Mouse (Mus musculus): ENCODE results near the gene Hpn. TPM values are rescaled to one million over a fixed set of nuclear protein-coding genes. Genes with fewer than 3 reads are reported as not detected.

Hpn gene
- total and polyA plus RNA-seq, 2 experiments from 2014 or later = 0.49 to 0.62 TPM

GRCm38 (mm10) chr7:31126211-31126751 lies 11.2 kb upstream of the Hpn start:
- no peaks in the 10 kb centered on the region for H3K9me3 ChIP-seq (ENCODE audit: low read length)
- H3K36me3 ChIP-seq (ENCODE audit: insufficient read depth, low read length) = peaks cover 25% of the 10 kb centered on the region
- peak overlapping the region; percentile 79 for H3K9ac ChIP-seq (replicated peaks; ENCODE audit: low read length, poor library complexity, severe bottlenecking)
- H3K27me3 ChIP-seq (ENCODE audit: insufficient read depth, low read length) = peaks cover 15% of the 10 kb centered on the region
- DNase-seq (ENCODE audit: low spot score) = no peak
- H3K4me2 ChIP-seq (ENCODE audit: low read depth, low read length, poor library complexity, severe bottlenecking) = peak overlapping the region; percentile 92
- no peak for TF ChIP-seq CTCF (IDR thresholded peaks at IDR 0.05)
- H3K4me1 ChIP-seq (ENCODE audit: insufficient read depth, low read length) = peaks cover 3% of the 10 kb centered on the region; the same call in 1 of the 2 replicates
- peak overlapping the region; percentile 70 for H3K27ac ChIP-seq (ENCODE audit: low read depth, low read length)
- ATAC-seq (ENCODE audit: low FRiP score) = 0 out of 2 replicates have a peak, but pooled peaks have one; percentile 9
- H3K4me3 ChIP-seq (ENCODE audit: low read depth, low read length) = peak overlapping the region; percentile 68
- WGBS = under 1% methylated on average over 45 of the region's 53 CpGs

- H3K27me3 ChIP-seq (ENCODE audit: insufficient read depth, low read length) = peaks cover 15% of the 10 kb centered on the region
- no peak overlapping the region; the same call in 1 of the 2 replicates for H3K4me2 ChIP-seq (ENCODE audit: low read depth, low read length, poor library complexity, severe bottlenecking)
- H3K4me3 ChIP-seq (ENCODE audit: low read depth, low read length) = no peak overlapping the region
- H3K9ac ChIP-seq (replicated peaks; ENCODE audit: low read length, poor library complexity, severe bottlenecking) = no peak overlapping the region
- ATAC-seq (ENCODE audit: low FRiP score) (no peak), DNase-seq (ENCODE audit: low spot score) (no peak)
- no peak for TF ChIP-seq CTCF (IDR thresholded peaks at IDR 0.05)
- H3K9me3 ChIP-seq (ENCODE audit: low read length) = no peaks in the 10 kb centered on the region
- no peak overlapping the region for H3K27ac ChIP-seq (ENCODE audit: low read depth, low read length)
- H3K36me3 ChIP-seq (ENCODE audit: insufficient read depth, low read length) = peaks cover 18% of the 10 kb centered on the region
- WGBS = 85% methylated on average over 13 of the region's 13 CpGs
- peaks cover 3% of the 10 kb centered on the region; the same call in 1 of the 2 replicates for H3K4me1 ChIP-seq (ENCODE audit: insufficient read depth, low read length)
Measured at GRCm38 (mm10) chr7:31125116-31125515, 10.0 kb upstream of the Hpn start.

DNA sequence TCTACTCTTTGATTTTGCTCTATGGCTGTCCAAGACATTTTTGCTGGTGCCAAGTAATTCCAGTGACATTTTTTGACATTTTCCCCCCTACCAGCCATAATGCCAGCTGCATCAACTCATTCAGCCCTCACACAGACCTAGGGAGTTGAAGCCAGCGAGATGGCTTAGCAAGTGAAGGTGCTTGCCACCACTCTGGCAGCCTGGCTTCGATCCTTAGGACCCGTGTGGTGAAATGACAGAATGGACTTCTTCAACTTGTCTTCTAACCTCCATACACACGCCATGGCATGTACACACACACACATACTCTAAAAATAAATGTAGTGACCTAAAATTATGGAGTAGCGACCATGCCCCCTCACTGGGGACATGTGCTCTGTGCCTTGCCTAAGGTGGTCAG lies 9.3 kb upstream of the Hpn start:
- H3K4me3 ChIP-seq (ENCODE audit: low read depth, low read length) = no peak overlapping the region
- ATAC-seq (ENCODE audit: low FRiP score) = no peak
- H3K9me3 ChIP-seq (ENCODE audit: low read length) = no peaks in the 10 kb centered on the region
- no peak for TF ChIP-seq CTCF (IDR thresholded peaks at IDR 0.05)
- DNase-seq (ENCODE audit: low spot score) = no peak
- H3K9ac ChIP-seq (replicated peaks; ENCODE audit: low read length, poor library complexity, severe bottlenecking) = no peak overlapping the region
- peaks cover 3% of the 10 kb centered on the region; the same call in 1 of the 2 replicates for H3K4me1 ChIP-seq (ENCODE audit: insufficient read depth, low read length)
- 85% methylated on average over 5 of the region's 5 CpGs for WGBS
- H3K4me2 ChIP-seq (ENCODE audit: low read depth, low read length, poor library complexity, severe bottlenecking) = no peak overlapping the region
- no peak overlapping the region for H3K27ac ChIP-seq (ENCODE audit: low read depth, low read length)
- peaks cover 12% of the 10 kb centered on the region for H3K36me3 ChIP-seq (ENCODE audit: insufficient read depth, low read length)
- H3K27me3 ChIP-seq (ENCODE audit: insufficient read depth, low read length) = peaks cover 15% of the 10 kb centered on the region

DNA sequence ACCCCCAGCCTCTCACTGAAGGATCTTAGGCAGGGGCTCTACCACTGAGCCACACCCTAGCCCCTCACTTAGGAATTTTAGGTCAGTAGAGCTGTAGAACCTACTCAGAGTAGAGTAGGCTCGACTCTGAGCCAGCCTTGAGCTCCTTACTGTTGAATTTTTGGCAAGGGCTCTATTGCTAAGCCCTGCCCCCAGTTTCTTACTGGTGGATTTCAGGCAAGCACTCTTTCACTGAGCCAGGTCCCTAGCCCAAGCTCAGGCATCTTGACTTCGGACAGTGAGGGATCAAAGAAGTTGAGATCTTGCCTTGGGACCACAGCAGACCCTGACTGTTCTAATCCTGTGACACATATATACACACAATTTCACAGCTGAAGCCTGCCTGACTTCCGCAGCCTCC lies 8.6 kb upstream of the Hpn start:
- no peaks in the 10 kb centered on the region for H3K9me3 ChIP-seq (ENCODE audit: low read length)
- no peak overlapping the region for H3K4me2 ChIP-seq (ENCODE audit: low read depth, low read length, poor library complexity, severe bottlenecking)
- no peak for TF ChIP-seq CTCF (IDR thresholded peaks at IDR 0.05)
- H3K36me3 ChIP-seq (ENCODE audit: insufficient read depth, low read length) = peaks cover 7% of the 10 kb centered on the region
- no peak overlapping the region for H3K27ac ChIP-seq (ENCODE audit: low read depth, low read length)
- no peak overlapping the region for H3K9ac ChIP-seq (replicated peaks; ENCODE audit: low read length, poor library complexity, severe bottlenecking)
- peaks cover 3% of the 10 kb centered on the region; the same call in 1 of the 2 replicates for H3K4me1 ChIP-seq (ENCODE audit: insufficient read depth, low read length)
- ATAC-seq (ENCODE audit: low FRiP score) (no peak), DNase-seq (ENCODE audit: low spot score) (no peak)
- H3K27me3 ChIP-seq (ENCODE audit: insufficient read depth, low read length) = peaks cover 15% of the 10 kb centered on the region
- WGBS = 79% methylated on average over 3 of the region's 3 CpGs
- no peak overlapping the region for H3K4me3 ChIP-seq (ENCODE audit: low read depth, low read length)

DNA sequence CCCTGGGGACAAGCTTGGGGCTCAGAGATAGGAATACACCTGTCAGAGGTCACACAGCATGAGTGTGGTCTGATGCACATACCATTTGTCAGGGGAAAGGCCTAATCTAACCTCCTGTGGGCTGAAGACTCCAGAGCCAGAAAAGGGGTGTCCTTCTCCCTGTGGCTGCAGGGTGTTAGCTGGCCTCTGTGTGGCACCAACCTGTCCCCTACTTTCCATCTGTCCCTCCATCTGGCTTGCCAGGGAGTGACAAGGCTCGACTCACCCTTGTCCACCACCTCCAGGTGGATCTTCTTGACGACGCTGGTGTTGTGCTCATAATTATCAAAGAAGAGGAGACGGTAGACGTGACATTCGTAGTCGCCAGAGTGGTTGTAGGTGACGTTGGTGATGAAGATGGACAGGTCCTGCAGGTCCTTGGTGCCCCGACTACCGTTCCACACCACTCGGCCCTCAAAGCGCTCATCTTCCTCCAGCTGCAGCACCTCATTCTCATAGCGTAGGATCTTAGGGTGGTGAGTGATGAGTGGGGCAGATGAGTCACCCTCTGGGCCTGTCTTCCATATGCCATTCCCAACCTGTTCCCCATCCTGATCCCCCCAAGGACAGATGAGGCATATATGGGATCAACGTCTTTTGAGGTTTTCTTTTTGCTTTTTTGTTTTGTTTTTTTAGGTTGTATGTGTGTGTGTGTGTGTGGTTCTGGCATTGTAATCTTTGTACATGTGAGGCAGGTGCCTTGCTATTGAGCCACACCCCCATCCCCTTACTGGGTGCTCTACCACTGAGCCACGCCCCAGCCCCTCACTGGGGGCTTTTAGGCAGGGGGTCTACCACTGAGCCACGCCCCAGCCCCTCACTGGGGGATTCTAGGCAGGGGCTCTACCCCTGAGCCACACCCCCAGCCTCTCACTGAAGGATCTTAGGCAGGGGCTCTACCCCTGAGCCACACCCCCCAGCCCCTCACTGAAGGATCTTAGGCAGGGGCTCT lies 7.8 kb upstream of the Hpn start:
- whole genome bisulfite sequencing = 88% methylated on average over 16 of the region's 16 CpGs
- peaks cover 3% of the 10 kb centered on the region; the same call in 1 of the 2 replicates for H3K4me1 ChIP-seq (ENCODE audit: insufficient read depth, low read length)
- DNase-seq (ENCODE audit: low spot score) = no peak
- H3K27me3 ChIP-seq (ENCODE audit: insufficient read depth, low read length) = peaks cover 15% of the 10 kb centered on the region
- ATAC-seq (ENCODE audit: low FRiP score) = no peak
- H3K4me3 ChIP-seq (ENCODE audit: low read depth, low read length) = no peak overlapping the region
- H3K36me3 ChIP-seq (ENCODE audit: insufficient read depth, low read length) = no peaks in the 10 kb centered on the region
- no peak overlapping the region for H3K27ac ChIP-seq (ENCODE audit: low read depth, low read length)
- no peak for TF ChIP-seq CTCF (IDR thresholded peaks at IDR 0.05)
- H3K9ac ChIP-seq (replicated peaks; ENCODE audit: low read length, poor library complexity, severe bottlenecking) = no peak overlapping the region
- no peaks in the 10 kb centered on the region for H3K9me3 ChIP-seq (ENCODE audit: low read length)
- H3K4me2 ChIP-seq (ENCODE audit: low read depth, low read length, poor library complexity, severe bottlenecking) = no peak overlapping the region

DNA sequence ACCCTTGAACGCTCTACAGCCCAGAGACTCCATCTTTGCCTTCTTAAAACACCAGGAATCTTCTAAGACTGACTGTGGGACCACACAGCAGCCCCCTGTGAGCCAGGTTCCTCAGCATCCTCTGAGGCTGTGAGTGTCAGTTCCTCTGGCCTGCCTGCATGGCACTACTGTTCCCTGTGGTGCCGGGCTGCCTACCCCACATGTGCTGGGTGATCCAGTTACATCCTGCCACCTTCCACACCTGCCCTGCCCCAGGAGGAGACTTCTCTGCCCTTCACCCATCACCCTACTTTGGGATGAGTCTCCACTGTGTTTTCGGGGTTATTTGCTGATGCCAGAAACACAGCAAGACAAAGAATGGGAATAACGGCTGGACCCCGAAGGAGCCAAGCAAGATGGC lies 4.5 kb upstream of the Hpn start:
- DNase-seq (ENCODE audit: low spot score) = no peak
- 87% methylated on average over 5 of the region's 5 CpGs for WGBS
- H3K27ac ChIP-seq (ENCODE audit: low read depth, low read length) = no peak overlapping the region
- H3K9me3 ChIP-seq (ENCODE audit: low read length) = no peaks in the 10 kb centered on the region
- no peaks in the 10 kb centered on the region for H3K27me3 ChIP-seq (ENCODE audit: insufficient read depth, low read length)
- no peak overlapping the region for H3K4me3 ChIP-seq (ENCODE audit: low read depth, low read length)
- H3K36me3 ChIP-seq (ENCODE audit: insufficient read depth, low read length) = no peaks in the 10 kb centered on the region
- no peak for TF ChIP-seq CTCF (IDR thresholded peaks at IDR 0.05)
- no peak overlapping the region for H3K4me2 ChIP-seq (ENCODE audit: low read depth, low read length, poor library complexity, severe bottlenecking)
- H3K4me1 ChIP-seq (ENCODE audit: insufficient read depth, low read length) = no peaks in the 10 kb centered on the region
- no peak overlapping the region for H3K9ac ChIP-seq (replicated peaks; ENCODE audit: low read length, poor library complexity, severe bottlenecking)
- ATAC-seq (ENCODE audit: low FRiP score) = no peak
